Mouse (Mus musculus) adrenal gland, adult (tissue): ENCODE results near the gene Ubqln4.

Experiments used
- DNase-seq, 2 experiments: peaks; one replicate each; pipeline ENCODE4 v3.0.0; 2022 to 2023; ENCODE audit warnings: low spot score in 1 of 2; ENCODE audit not compliant: inconsistent age in 2 of 2

Gene Ubqln4

DNA sequence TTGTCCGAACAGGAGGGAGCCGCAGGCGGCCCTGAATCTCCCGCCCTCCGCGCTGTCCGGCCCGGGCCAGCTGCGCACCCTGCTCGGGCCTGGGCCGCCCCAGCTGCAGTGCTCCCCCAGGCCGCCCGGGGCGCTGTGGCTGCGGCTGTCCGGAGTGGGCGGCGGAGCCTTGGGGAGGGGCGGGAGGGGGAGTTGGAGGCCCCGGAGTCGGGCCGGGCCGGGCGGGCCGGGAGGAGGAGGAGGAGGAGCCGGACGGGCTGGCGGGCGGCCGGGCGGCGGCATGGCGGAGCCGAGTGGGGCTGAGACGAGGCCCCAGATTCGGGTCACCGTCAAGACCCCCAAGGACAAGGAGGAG is at the start of gene Ubqln4:
TSS of gene Ubqln4 (plus strand) at position 234 of the 355 bp plus-strand sequence.
- DNase-seq = peak; percentile 94 to 97

DNA sequence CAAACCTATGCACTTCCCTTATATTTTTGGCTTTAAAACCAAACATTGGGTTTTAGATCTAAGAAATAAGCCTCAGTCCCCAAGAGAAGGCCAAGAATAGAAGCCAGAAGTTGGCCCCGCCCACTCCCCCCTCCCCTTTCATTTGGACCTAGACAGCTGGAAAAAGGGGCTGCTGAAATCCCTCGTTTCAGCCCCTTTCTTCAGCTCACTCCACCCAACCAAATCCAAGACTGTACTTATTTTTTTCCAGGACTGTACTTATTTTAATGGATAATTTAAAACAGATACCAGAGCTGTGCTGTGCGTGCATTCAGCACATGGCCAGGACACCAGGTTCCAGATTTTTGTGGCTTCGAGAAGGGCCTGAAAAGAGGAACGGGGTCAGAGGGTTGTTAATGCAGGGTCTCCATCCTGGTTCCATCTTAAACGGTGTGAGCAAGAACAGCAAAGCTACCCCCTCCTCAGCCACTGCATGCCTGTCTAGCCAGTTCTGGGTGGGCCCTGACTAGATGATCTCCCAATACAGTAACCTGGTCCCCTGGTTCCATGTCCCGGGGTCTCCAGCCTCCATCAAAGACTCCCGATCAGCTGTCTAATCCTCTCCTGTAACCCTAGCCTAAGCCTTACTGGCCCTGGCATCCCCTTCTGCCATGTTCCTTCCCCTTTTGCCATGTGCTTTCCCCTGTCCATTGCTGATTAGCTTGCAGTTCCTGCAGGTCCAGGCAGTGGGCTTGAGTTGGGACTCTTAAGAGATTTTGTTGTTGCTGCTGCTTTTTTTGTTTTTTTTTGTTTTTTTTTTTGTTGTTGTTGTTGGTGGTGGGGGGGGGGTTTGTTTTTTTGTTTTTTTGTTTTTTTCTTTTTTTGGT is 49.4 kb upstream of the Ubqln4 start:
- peak in 1 of 2 experiments; percentile 54 for DNase-seq

DNA sequence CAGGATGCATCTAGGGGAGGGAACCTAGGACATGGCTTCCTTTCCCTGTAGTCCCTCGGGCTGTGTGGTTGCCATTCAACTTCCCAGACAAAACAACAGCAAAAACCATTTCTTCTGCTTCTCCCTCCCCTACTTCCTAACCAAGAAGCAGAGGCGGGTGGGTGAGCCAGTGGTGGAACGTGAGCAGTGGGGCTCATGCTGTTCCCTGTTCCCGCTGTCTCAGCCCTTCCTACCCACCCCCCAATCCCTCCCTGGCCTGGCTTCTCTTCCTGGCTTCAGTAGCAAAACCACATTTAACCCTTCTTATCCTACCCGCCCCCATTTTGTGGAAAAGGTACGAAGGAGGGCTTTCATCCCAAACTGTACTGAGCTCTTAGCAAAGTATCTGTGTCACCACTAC is 48.5 kb upstream of the Ubqln4 start:
- no peak for DNase-seq

DNA sequence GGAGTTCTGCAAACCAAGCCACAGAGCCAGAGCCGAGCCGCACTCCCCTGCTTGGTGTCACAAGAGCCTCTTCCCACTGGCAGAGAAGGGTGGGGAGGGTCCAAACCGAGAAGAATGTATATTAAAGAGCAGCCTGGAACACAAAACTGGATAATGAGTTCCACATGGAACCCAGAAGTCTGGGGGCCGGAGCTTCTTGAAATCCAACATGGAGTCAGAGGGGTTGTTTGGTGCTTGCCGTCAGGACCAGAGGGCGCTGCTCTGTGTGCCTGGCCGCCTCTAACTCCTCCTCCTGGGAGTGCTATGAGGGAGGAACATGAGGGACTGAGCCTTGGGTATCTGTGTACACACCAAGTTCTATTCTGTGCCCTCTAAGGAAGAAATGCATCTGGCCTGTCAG is 47.8 kb upstream of the Ubqln4 start:
- no peak for DNase-seq

DNA sequence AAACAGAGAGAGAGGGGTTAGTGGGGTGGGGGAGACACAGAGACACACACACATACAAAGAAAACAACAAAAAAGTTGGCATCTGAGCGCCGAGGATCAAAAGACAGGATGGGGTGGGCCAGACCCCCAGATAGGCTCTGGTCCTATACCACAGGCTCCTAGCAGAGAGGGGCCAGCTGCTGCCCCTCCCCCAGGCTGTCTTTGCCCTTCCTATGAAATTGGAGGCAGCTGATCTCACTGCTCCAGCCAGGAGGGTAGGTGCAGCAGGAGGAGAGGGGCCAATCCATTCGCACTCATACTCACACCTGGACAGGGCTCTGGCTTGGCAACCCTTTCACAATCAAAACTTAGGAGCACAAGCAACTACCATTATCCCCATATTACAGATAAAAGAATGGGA is 44.3 kb upstream of the Ubqln4 start:
- DNase-seq = no peak

DNA sequence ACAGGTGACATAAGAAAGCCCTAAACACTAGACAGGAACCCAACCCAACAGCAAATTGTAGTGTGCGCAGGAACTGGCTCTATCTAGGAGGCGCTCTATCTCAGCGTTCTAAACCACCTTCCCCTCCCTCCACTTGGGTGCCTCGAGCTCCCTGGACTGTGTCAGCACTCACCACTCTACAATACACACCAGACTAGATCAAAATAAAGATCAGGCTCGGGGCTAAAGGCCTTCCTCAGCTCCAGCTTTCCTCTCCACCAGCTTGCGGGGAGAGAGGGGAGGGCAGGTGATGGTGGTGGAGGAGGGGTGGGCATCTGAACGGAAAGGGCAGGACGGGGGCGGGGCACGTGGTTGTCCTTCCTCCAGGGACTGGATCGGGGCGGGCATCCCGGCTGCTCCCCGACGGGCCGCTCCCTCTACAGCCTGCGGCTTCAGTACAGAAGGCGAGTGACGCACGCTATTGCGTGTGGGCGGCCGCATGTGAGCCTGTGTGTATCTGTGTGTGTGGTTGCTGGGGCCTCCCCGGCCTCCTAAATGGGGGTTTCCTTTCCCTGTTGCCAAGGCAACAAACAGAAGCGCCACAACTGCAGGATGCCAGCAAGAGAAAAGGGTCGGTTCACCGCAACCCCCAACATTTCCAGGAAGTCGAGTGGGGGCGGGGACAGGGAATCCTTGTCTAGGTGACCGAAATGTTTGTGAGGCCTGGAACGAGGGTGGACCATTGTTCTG is 43.7 kb upstream of the Ubqln4 start, which contains the start of gene Lmna:
TSS of gene Lmna (minus strand) at position 265 of the 729 bp plus-strand sequence.
- peak; percentile 98 to 99 for DNase-seq

DNA sequence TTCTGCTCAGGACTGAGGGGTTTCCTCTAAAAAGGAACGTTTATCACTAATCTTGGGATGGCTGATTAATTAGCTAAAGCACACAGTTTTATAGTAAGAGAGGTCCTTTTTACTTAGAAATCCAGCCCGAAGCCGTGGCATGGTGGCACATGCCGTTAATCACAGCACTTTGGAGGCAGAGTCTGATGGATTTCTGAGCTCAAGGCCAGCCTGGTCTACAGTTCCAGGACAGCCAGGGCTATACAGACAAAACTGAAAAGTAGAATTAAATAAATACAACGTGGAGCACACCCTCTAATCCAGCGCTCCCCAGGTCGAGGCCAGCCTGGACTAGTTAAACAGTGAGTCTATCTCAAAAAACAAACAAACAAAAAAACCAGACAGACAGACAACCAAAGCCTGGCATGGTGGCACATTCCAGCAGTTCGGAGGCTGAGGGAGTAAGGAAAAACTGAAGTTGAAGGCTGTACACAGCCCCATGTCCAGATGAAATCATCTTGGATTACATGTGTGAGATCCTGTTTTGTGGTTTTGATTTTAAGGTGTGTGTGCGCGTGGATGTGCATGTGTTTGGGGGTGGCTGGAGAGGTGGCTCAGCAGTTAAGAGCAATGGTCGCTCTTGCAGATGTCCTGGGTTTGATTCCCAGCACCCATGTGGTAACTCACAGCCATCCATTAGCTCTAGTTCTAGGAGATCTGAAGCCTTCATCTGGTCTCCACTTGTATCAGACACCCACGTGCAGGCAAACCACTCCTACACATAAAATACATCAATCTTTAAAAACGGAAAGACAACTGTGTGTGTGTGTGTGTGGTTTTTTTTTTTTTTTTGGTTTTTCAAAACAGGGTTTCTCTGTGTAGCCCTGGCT is 42.9 kb upstream of the Ubqln4 start:
- peak in 1 of 2 experiments; percentile 70 for DNase-seq

DNA sequence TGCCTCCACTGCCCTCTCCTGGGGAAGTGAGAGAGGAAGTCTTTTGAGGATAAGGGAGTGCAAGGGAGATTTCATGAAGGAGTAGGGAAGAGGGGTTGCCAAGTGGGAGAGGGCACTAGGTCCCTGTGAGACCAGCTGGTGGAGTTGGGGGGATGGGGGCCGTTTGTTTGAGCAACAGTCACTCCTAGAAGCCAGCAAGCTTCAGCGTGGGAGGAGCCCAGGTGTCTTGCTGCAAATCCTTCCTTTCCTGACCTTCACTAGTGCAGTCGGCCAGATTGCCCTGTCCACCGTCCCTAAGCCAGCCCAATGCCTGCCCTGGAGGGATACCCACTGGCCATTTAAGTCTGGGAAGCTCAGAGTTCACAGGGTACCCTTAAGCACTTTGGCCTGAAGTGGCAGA is 42.0 kb upstream of the Ubqln4 start:
- peak in 1 of 2 experiments; percentile 61 for DNase-seq

DNA sequence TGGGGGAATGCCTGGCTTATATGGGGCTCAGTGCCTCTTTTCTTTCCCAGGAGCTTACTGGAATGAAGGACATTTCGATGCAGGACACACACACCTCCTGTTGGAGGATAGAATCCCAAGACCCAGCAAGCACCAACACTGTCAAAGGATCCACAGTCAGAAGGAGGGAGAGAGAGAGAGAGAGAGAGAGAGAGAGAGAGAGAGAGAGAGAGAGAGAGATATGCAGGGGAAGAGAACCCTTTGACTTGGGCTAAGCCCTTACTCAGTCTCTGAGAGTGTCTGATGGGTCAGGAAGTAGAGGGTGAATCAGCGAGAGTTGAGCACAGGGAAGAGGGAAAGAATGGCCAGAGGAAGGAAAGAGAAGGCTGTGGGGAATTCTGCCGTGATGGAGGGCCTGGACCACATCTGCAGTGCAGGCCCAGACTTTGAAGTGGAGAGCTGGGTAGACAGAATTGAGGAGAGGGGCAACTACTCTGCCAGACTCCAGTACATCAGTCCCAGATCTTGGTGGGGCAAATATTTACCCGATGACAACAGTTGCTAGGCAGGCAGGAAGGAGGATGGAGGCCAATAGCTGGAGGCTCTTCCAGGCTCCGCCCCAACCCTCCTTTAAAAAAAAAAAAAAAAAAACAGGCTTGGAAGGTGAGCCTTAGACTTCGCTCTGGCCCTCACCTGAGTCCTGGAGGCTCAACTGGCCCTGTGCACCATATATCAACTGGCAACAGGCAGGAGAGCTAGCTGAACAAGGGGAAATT is 41.2 kb upstream of the Ubqln4 start:
- peak in 1 of 2 experiments; percentile 49 for DNase-seq

DNA sequence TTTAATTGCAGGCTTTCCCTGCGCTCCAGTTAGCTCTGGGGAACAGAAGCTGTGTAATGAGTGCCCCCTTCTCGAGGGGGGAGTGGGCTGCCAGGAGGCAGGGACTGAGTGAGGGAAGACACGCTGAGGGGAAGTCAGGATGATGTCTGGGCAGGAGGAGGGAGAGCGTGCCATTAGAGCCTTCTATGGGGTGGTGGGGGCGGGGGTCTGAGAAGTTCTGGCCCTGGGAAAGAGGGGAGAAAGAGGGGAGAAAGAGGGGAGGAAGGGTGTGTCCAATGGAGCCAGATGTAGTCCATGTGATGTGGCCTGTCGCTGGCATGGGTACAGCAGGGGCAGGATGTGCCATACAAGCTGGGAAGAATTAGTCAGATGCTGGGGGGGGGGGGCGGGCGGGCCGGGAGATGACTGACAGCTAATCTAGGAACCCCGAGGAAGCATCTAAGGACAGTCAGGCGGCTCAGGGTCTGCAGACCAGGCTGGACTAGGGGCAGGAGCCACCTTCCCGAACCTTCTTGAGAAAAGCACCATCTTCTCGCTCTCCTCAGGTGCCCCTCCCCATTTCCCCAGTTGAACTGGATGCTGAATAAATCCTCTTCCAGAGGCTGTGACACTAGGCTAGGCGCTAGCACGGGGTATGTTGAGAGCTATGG is 40.5 kb upstream of the Ubqln4 start:
- peak in 1 of 2 experiments; percentile 65 for DNase-seq

DNA sequence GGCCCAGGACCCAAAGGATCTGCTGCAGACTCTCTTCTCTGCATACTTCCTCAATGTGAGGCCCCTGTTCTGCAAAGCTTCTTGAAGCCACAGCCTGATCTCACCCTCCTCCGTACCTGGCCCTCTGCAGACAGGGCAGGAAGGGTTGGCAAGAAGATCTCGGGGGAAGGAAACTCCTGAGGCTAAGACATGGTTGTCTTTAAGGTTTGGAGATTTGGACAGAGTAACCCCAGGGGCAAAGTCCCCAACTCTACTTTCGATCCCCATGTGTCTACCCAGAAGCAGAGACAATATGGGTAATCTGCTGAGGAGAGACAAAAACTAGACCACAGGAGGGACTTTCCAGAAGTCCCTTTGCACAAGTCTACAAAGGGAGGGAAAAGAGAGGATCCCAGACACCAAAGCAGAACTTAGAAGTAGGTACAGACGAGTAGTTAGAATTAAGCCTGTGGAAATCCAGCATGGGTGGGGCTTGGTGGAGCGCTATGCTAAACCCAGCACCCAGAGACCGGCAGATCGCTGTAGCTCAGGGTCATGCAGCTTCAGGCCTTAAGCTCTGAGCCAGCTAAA is 39.9 kb upstream of the Ubqln4 start:
- peak in 1 of 2 experiments; percentile 54 for DNase-seq

DNA sequence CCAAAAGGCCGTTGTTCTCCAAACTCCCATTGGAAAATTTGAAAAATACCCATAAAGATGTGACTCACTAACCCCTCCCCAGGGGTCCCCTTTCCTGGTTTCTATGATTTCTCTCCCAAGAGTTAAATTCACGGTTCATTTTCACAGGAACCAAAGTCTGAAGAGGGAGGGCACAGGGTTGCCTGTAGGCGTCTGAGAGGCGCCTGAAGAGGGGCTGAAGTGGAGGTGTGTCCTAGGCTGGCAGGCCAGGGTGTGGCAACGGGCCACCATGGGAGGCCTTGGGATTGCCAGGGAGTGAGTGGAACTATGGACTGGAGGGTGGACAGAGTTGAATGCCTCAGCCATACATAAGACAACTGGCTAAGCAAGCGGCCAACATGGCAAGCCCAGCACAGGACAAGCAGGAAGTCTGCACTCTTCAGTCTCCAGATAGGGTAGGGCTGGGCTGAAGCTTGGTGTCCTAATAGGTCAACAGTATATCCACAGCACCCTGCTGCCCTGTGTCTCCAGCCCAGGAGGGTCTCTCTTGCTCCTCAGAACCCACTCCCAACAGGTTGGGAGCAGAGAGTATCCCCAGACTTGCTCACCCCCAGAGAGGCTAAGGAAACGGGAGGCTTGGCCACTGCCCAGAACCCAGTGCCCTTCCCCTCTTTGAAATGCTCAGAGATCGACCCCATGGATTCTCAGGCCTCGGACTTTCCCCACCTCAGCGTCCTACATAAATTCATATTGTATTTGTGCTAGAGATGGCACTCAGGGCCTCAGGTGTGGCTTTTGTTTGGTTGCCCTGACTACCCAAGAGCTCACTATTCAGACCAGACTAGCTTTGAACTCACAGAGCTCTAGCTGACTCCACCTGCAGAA is 39.1 kb upstream of the Ubqln4 start:
- DNase-seq = no peak

DNA sequence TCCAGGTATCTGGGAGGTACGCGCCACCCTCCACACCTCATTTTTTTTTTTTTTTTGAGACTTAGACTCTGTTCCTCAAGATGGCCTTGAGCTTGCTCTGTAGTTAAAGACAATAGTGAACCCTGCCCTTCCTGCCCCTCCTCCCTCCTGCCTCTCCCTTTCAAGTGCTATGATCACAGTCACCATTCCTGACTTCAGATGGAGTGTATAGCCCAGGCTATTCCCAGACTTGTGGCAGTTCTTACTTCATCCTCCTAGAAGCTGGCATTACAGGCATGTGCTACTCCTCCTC is 38.5 kb upstream of the Ubqln4 start:
- DNase-seq = no peak

DNA sequence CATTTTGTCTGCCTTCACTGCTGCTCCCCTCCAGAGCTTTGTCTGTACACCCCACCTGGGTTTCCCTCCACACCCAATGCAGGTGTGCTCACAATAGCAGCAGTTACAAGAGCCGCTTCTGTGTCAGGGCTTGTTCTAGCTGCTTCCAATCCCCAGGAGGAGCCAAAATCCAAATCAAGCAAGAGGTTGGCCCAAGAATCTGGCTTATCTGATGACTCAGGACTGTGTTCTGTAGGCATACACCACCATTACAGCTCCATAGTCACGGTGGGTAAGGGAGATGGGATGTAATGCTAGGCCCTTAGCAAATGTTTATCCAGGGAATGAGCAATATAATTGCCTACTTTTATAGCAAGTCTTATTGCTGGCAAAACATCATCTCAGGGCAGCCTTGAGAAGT is 37.2 kb upstream of the Ubqln4 start:
- no peak for DNase-seq

DNA sequence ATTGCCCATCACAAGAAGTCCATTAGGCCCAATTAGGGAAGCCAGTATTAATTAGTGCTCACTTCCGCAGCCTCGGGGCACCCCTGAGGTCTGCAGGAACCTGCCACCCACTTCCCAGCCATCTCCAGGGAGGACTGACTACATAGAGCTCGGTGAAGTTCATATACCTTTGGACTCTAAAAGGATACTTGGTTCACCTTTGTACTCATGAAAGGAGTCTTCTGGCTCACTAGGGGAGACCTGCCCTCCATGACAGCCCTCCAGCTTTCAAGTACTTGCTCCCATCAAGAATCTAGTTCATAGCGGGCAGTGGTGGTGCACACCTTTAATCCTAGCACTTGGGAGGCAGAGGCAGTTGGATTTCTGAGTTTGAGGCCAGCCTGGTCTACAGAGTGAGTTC is 35.1 kb upstream of the Ubqln4 start:
- DNase-seq = no peak

DNA sequence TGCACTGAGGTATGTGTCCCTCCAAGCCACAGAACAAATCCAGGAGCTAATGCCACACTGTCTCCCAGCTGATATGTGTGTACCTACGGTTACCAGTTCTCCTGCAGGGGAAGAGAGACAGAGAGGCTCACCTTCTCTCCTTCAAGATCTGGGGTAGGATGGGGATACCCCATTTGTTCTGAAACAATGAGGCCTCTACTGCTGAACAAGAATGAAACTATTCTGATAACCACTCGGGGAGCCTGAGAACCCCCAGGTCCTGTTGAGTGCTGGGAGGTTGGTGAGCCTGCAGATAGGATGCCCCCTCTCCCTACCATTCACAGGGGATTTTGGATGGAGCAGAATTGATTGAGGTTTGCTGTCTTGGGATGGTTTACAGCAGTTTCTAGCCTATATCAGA is 33.5 kb upstream of the Ubqln4 start:
- no peak for DNase-seq

DNA sequence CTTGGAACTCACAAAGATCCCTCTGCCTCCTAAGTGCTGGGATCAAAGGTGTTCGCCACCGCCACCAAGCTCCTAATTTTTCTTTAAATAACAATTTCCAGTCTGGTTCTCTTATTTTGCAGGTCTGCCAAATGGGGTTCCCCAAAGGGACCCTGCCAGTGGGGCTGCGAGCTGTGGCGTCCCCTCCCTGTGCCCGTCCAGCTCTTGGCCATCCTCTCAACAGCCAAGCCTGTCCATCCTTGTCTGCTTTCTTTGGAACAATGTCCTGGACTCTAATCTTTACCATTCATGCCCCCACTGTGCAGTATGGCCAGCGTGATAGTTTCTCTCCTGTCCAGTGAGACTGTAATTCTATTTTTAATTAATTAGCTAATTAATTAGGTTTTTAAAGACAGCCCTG is 32.4 kb upstream of the Ubqln4 start:
- no peak for DNase-seq

DNA sequence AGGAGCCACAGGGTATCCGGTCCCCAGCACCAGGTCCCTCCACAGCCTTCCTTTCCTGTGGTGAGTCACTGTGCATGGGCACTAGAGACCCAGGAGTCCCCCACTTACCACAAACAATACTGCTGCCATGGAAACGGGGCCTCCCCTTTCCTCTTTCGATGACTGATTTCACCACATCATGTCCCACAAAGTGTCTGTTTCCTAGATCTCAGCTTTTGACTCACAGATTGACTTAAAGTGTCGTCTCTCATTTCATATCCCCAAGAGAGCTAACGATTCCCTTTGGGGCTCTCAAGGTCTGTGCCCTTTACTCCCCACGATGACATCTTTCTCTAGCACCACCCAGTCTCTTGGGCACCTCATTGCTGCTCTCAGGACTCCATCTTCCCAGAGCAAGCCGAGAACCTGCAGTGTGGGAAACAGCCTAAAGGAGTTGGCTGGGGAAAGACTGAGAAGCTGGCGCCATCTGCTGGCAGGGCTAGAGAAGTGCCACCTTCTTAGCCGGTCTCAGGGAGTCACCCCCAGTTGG is 31.7 kb upstream of the Ubqln4 start:
- DNase-seq = peak; percentile 72 to 90

DNA sequence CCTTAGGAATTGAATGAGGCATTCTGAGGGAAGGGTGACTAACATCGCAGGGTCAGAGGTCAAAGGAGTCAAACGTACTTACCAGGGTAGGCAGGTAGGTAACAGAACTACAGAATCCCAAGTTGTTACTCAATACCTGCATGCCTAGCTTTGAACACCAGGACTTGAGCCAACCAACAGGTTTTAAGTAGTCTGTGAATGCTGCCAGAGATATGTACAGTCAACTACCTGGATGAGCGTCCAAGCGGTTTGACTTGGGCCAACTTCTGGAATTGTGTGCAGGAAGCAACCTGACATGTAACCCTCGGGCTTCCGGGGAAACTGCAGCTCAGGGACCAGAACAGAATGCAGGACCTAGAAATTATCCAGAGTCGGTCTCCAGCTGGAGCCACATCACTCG is 30.5 kb upstream of the Ubqln4 start:
- no peak for DNase-seq
